Mouse (Mus musculus): ENCODE measurements at regions not wholly inside any gene's neighbourhood (a gene's known extent, or its start where the extent isn't known, plus 50 kb on each side); places are given as distances from the start of the nearest gene placed in this dataset.

DNA sequence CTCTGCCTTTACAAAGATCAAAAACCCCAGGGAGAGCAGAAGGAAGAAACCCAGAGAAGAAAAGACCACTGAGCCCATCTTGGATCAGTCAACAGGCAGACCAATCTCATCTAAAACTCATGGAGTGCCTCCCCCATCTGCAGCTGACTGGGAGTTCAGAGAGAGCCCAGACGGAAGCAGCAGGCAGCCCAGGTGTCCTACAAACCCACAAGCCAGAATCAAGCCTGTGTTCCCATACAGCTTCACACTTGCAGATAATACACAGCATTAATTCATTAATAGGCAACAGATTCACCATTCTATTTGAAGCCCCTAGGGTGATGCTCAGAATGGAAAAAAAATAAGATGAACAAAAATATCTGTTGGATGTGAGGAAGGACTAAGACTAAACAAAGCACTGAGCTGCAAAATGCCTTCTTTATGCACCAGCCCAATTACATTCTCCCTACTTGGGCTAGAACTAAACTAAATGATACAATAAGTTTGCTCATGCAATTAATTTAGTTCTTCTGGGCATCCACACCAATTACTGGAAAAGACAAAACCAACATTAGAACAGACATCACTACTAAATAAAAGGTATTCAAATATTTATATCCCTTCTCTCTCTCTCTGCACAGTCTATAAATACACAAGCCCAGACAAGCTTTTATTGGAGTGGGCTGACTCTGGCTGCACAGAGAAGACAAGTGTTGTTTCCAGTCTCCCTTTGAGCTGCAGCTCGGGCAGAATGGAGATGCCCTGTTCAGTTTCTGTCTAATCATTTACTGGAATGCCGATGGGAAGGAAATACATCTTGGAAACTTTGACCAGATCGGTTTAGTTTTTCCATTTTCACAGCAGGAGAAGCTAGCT, 374.2 kb downstream of the Cbln4 start:
- Histone ChIP-seq H3K9ac (ENCODE audit: low read length) (no peak overlapping the region), H3K9me3 (ENCODE audit: control insufficient read depth, low read length) (0 out of 2 replicates have a peak, but pooled peaks cover 5% of the 10 kb centered on the region), H3K27ac (replicated peaks in 1 of 2; ENCODE audit: control insufficient read depth in 1 of 2, insufficient read depth in 1 of 2, low read depth in 2 of 2, low read length in 2 of 2) (no peak overlapping the region), H3K4me2 (ENCODE audit: low read length) (no peak overlapping the region), H3K36me3 (ENCODE audit: control insufficient read depth, insufficient read depth, low read length) (no peaks in the 10 kb centered on the region), H3K4me3 (ENCODE audit: control insufficient read depth in 1 of 2, insufficient read depth in 1 of 2, low read depth in 1 of 2, low read length in 2 of 2) (no peak overlapping the region), H3K27me3 (ENCODE audit: control insufficient read depth, insufficient read depth, low read length) (no peaks in the 10 kb centered on the region), H3K4me1 (ENCODE audit: control insufficient read depth in 2 of 2, insufficient read depth in 2 of 2, low read length in 2 of 2) (peaks cover 2 to 6% of the 10 kb centered on the region in 2 experiments; a peak in 1 of 4 replicates)
- 24% methylated on average over 4 of the region's 4 CpGs for WGBS
- no peak for ATAC-seq (ENCODE audit: insufficient number of reproducible peaks, insufficient read depth, low FRiP score, low read depth)

DNA sequence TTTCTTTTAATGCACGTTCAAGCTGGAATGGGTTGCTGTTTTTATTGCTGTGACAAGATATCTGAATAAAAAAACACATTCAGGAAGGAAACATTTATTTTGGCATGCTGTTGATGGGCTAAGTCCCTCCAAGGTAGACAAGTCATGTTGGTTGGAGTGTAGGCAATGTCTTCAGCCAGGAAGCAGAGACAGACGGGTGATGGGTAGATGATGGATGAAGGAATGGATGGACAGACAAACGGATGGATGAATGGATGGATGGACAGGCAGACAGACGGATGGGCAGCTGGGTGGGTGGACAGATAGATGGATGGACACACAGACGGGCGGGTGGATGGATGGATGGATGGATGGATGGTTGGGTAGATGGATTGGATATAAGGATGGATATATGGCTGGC, 380.7 kb downstream of the Cbln4 start:
- H3K27ac ChIP-seq (replicated peaks in 1 of 2; ENCODE audit: control insufficient read depth in 1 of 2, insufficient read depth in 1 of 2, low read depth in 2 of 2, low read length in 2 of 2) = no peak overlapping the region
- ATAC-seq (ENCODE audit: insufficient number of reproducible peaks, insufficient read depth, low FRiP score, low read depth) = no peak
- H3K4me3 ChIP-seq (ENCODE audit: control insufficient read depth in 1 of 2, insufficient read depth in 1 of 2, low read depth in 1 of 2, low read length in 2 of 2) = no peak overlapping the region
- H3K4me2 ChIP-seq (ENCODE audit: low read length) = no peak overlapping the region
- no peaks in the 10 kb centered on the region for H3K36me3 ChIP-seq (ENCODE audit: control insufficient read depth, insufficient read depth, low read length)
- no peak overlapping the region for H3K9ac ChIP-seq (ENCODE audit: low read length)
- H3K27me3 ChIP-seq (ENCODE audit: control insufficient read depth, insufficient read depth, low read length) = no peaks in the 10 kb centered on the region
- 77% methylated on average over 6 of the region's 6 CpGs for WGBS
- H3K9me3 ChIP-seq (ENCODE audit: control insufficient read depth, low read length) = no peaks in the 10 kb centered on the region
- no peaks in the 10 kb centered on the region for H3K4me1 ChIP-seq (ENCODE audit: control insufficient read depth in 2 of 2, insufficient read depth in 2 of 2, low read length in 2 of 2)

DNA sequence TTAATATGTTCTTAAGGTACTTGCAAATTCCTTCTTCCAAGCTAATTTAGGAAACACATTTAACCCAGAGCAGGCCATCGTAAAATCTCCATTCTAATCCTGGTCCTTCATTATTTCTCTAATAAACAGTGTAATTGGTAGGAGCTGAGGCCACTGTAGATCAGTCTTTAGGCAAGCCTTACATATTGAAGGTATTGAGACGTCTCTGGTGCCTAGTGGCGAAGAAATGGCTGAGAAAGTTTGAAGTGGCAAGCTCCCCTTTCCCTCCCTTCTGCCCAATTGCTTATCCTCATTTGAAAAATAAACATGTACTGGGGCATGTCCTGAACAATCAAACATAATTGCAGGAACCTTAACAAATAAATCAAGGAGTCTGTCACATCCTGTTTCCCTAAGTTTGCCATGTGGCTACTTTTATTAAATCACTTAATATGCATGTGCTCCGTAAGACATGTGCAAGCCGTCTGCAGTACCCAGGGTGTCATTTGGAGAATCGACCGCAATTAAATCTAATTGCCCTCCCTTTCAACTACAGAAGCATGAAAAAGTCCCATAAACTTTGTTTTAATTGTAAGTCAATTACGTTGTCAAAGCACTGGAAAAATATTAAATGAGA, 381.3 kb downstream of the Cbln4 start:
- H3K9ac ChIP-seq (ENCODE audit: low read length) = no peak overlapping the region
- H3K4me2 ChIP-seq (ENCODE audit: low read length) = no peak overlapping the region
- H3K4me3 ChIP-seq (ENCODE audit: control insufficient read depth in 1 of 2, insufficient read depth in 1 of 2, low read depth in 1 of 2, low read length in 2 of 2) = no peak overlapping the region
- ATAC-seq (ENCODE audit: insufficient number of reproducible peaks, insufficient read depth, low FRiP score, low read depth) = no peak
- no peak overlapping the region for H3K27ac ChIP-seq (replicated peaks in 1 of 2; ENCODE audit: control insufficient read depth in 1 of 2, insufficient read depth in 1 of 2, low read depth in 2 of 2, low read length in 2 of 2)
- H3K36me3 ChIP-seq (ENCODE audit: control insufficient read depth, insufficient read depth, low read length) = no peaks in the 10 kb centered on the region
- no peaks in the 10 kb centered on the region for H3K9me3 ChIP-seq (ENCODE audit: control insufficient read depth, low read length)
- H3K27me3 ChIP-seq (ENCODE audit: control insufficient read depth, insufficient read depth, low read length) = no peaks in the 10 kb centered on the region
- no peaks in the 10 kb centered on the region for H3K4me1 ChIP-seq (ENCODE audit: control insufficient read depth in 2 of 2, insufficient read depth in 2 of 2, low read length in 2 of 2)
- WGBS = 82% methylated on average over 8 of the region's 8 CpGs

DNA sequence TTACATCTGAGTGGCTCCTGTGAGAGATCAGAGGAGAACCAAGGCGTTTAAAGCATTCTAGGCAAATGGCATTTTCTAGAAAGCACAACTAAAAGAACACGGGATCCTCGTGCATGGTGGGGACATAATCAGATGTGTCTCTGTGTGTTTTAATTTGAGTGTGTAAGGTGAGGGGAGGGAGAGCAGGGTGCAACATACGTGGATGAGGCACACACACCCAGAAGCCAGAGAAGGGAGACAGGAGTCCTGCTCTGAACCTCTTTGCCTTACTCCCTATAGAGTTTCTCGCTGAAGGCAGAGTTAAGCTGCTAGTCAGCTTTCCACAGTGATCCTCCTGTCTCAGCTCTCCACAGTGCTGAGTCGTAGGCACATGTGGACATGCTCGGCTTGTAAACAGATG, 386.1 kb downstream of the Cbln4 start:
- H3K9ac ChIP-seq (ENCODE audit: low read length) = no peak overlapping the region
- ATAC-seq (ENCODE audit: insufficient number of reproducible peaks, insufficient read depth, low FRiP score, low read depth) = no peak
- no peak overlapping the region for H3K4me3 ChIP-seq (ENCODE audit: control insufficient read depth in 1 of 2, insufficient read depth in 1 of 2, low read depth in 1 of 2, low read length in 2 of 2)
- H3K27me3 ChIP-seq (ENCODE audit: control insufficient read depth, insufficient read depth, low read length) = no peaks in the 10 kb centered on the region
- no peaks in the 10 kb centered on the region for H3K36me3 ChIP-seq (ENCODE audit: control insufficient read depth, insufficient read depth, low read length)
- H3K27ac ChIP-seq (replicated peaks in 1 of 2; ENCODE audit: control insufficient read depth in 1 of 2, insufficient read depth in 1 of 2, low read depth in 2 of 2, low read length in 2 of 2) = no peak overlapping the region
- WGBS = 43% methylated on average over 7 of the region's 7 CpGs
- H3K4me1 ChIP-seq (ENCODE audit: control insufficient read depth in 2 of 2, insufficient read depth in 2 of 2, low read length in 2 of 2) = no peaks in the 10 kb centered on the region
- no peaks in the 10 kb centered on the region for H3K9me3 ChIP-seq (ENCODE audit: control insufficient read depth, low read length)
- no peak overlapping the region for H3K4me2 ChIP-seq (ENCODE audit: low read length)

DNA sequence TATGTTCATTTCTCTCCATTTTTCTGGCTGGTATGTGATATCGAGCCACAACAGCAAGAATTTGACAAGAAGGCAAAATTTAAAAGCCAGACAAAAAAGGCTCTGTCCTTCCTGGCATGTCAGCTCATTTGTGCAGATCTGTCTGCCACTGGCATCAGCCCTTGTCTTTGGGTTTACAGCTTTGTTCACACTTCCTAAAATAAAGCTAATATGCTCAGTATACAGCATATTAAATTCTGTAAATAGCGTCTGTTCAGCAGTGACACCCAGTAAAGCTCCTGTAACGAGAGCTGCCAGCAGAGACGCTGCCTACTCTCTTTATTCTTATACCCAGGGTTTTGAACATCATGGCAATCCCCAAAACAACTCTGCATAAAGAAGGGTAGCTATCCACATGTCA, 401.5 kb downstream of the Cbln4 start:
- Histone ChIP-seq H3K27ac (replicated peaks in 1 of 2; ENCODE audit: control insufficient read depth in 1 of 2, insufficient read depth in 1 of 2, low read depth in 2 of 2, low read length in 2 of 2) (no peak overlapping the region), H3K4me2 (ENCODE audit: low read length) (no peak overlapping the region), H3K36me3 (ENCODE audit: control insufficient read depth, insufficient read depth, low read length) (no peaks in the 10 kb centered on the region), H3K4me1 (ENCODE audit: control insufficient read depth in 2 of 2, insufficient read depth in 2 of 2, low read length in 2 of 2) (peaks cover 0 to 5% of the 10 kb centered on the region in 2 experiments; a peak in 3 of 4 replicates), H3K4me3 (ENCODE audit: control insufficient read depth in 1 of 2, insufficient read depth in 1 of 2, low read depth in 1 of 2, low read length in 2 of 2) (no peak overlapping the region), H3K9ac (ENCODE audit: low read length) (no peak overlapping the region), H3K9me3 (ENCODE audit: control insufficient read depth, low read length) (no peaks in the 10 kb centered on the region), H3K27me3 (ENCODE audit: control insufficient read depth, insufficient read depth, low read length) (no peaks in the 10 kb centered on the region)
- no peak for ATAC-seq (ENCODE audit: insufficient number of reproducible peaks, insufficient read depth, low FRiP score, low read depth)
- 87% methylated on average over 4 of the region's 4 CpGs for WGBS

DNA sequence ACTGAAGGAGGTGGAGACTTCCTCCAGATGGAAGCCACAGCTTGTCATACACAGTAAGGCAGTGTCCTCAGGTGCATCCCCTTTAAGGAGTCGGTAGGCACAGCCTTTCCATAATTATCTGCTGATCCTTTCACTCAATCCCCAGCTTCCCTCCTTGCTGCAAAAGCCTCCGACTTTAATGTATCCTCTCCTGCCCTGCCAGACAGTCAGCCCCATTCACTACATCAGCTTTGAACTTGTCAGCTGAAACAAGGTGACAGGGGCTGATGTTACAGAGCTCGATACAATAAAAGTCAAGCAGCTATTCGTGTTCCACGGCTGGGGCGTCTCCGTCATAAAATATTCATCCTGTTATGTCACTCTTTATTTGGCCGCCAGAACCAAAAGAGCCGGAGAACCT, 402.8 kb downstream of the Cbln4 start:
- no peaks in the 10 kb centered on the region for H3K9me3 ChIP-seq (ENCODE audit: control insufficient read depth, low read length)
- WGBS = 68% methylated on average over 9 of the region's 9 CpGs
- H3K4me2 ChIP-seq (ENCODE audit: low read length) = no peak overlapping the region

DNA sequence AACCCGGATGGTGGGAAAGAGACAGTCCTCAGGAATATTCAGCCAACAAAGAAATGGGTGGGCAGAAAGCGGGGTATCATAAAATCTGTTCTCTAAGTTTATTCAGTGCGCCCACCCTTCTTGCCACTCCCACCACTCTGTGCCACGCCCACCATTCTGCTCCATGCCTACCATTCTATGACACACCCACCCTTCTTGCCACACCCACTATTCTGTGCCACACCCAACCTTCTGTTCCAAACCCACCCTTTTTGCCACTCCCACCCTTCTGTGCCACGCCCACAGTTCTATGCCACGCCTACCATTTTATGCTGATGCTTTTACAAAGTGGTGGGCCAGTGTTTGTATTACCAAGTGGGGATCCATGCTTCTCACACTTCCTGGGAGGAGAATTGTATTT, 404.3 kb downstream of the Cbln4 start:
- Histone ChIP-seq H3K9ac (ENCODE audit: low read length) (no peak overlapping the region), H3K4me1 (ENCODE audit: control insufficient read depth in 2 of 2, insufficient read depth in 2 of 2, low read length in 2 of 2) (peaks cover 0 to 5% of the 10 kb centered on the region in 2 experiments; a peak in 3 of 4 replicates), H3K36me3 (ENCODE audit: control insufficient read depth, insufficient read depth, low read length) (no peaks in the 10 kb centered on the region), H3K27me3 (ENCODE audit: control insufficient read depth, insufficient read depth, low read length) (no peaks in the 10 kb centered on the region), H3K9me3 (ENCODE audit: control insufficient read depth, low read length) (no peaks in the 10 kb centered on the region), H3K4me2 (ENCODE audit: low read length) (no peak overlapping the region), H3K4me3 (ENCODE audit: control insufficient read depth in 1 of 2, insufficient read depth in 1 of 2, low read depth in 1 of 2, low read length in 2 of 2) (no peak overlapping the region), H3K27ac (replicated peaks in 1 of 2; ENCODE audit: control insufficient read depth in 1 of 2, insufficient read depth in 1 of 2, low read depth in 2 of 2, low read length in 2 of 2) (no peak overlapping the region)
- 90% methylated on average over 6 of the region's 6 CpGs for WGBS
- ATAC-seq (ENCODE audit: insufficient number of reproducible peaks, insufficient read depth, low FRiP score, low read depth) = no peak

More for the DNA sequence above, 402.8 kb downstream of the Cbln4 start:
- no peaks in the 10 kb centered on the region for H3K36me3 ChIP-seq (ENCODE audit: control insufficient read depth, insufficient read depth, low read length)
- H3K27me3 ChIP-seq (ENCODE audit: control insufficient read depth, insufficient read depth, low read length) = no peaks in the 10 kb centered on the region
- no peak overlapping the region for H3K9ac ChIP-seq (ENCODE audit: low read length)
- H3K4me1 ChIP-seq (ENCODE audit: control insufficient read depth in 2 of 2, insufficient read depth in 2 of 2, low read length in 2 of 2) = peaks cover 0 to 5% of the 10 kb centered on the region in 2 experiments; a peak in 3 of 4 replicates
- no peak overlapping the region for H3K27ac ChIP-seq (replicated peaks in 1 of 2; ENCODE audit: control insufficient read depth in 1 of 2, insufficient read depth in 1 of 2, low read depth in 2 of 2, low read length in 2 of 2)
- no peak overlapping the region for H3K4me3 ChIP-seq (ENCODE audit: control insufficient read depth in 1 of 2, insufficient read depth in 1 of 2, low read depth in 1 of 2, low read length in 2 of 2)
- ATAC-seq (ENCODE audit: insufficient number of reproducible peaks, insufficient read depth, low FRiP score, low read depth) = no peak

Measured in heart, embryonic 14.5 days (tissue).